Comparison of ENCODE assay signal across 29 mouse cellular contexts in genomic region chr2:27548664-27549369, GRCm38 (mm10). TPM values are rescaled to one million over a fixed set of nuclear protein-coding genes. Genes with fewer than 3 reads are reported as not detected.
DNase-seq lines count a peak whose midpoint lies in the region; ATAC-seq and TF ChIP-seq lines count a peak whose summit lies in the region.
"Had no signal": no experiment of that assay in that cellular context is flagged by ENCODE, and none has a peak within 500 bp of the region (broad histone marks: within the 10 kb centered on the region; RNA-seq: fewer than 3 reads in every experiment).

No protein-coding gene starts in this region.

- no peak overlapping the region for H3K9ac ChIP-seq in liver, adult 2 months (ENCODE audit: low read depth, low read length)
- no peak overlapping the region for H3K9ac ChIP-seq in liver, embryonic 12.5 days
- no peak overlapping the region for H3K9ac ChIP-seq in kidney, postnatal 0 days (ENCODE audit: low read depth, low read length)
- H3K9ac ChIP-seq: embryonic facial prominence, embryonic 15.5 days; forebrain, embryonic 13.5 days; heart, embryonic 15.5 days; hindbrain, embryonic 12.5 days; limb, embryonic 15.5 days; liver, postnatal 0 days; midbrain, embryonic 12.5 days; neural tube, embryonic 13.5 days had no signal

- no peak for TF ChIP-seq CTCF in liver, adult 2 months (IDR thresholded peaks at IDR 0.05; ENCODE audit: low read depth, low read length)
- TF ChIP-seq CTCF in kidney, postnatal 0 days (IDR thresholded peaks at IDR 0.05; ENCODE audit: low read depth), result no peak
- no peak for TF ChIP-seq CTCF in cerebellum, adult 2 months (IDR thresholded peaks at IDR 0.05; ENCODE audit: borderline replicate concordance, insufficient read depth, low read depth, low read length)

- 5% methylated on average over 1 of the region's 1 CpGs for WGBS in liver, adult 2 months
- WGBS in liver, embryonic 12.5 days (ENCODE audit: insufficient replicate concordance), result 74% methylated on average over 1 of the region's 1 CpGs
- WGBS in kidney, postnatal 0 days, result 76% methylated on average over 1 of the region's 1 CpGs
- WGBS in cerebellum, adult 2 months, result 96% methylated on average over 1 of the region's 1 CpGs

- H3K4me1 ChIP-seq in liver, adult 2 months (ENCODE audit: control insufficient read depth, insufficient read depth, low read length), result peaks cover 9% of the 10 kb centered on the region
- H3K4me1 ChIP-seq in liver, embryonic 12.5 days, result no peaks in the 10 kb centered on the region
- 0 out of 2 replicates have a peak, but pooled peaks cover 7% of the 10 kb centered on the region for H3K4me1 ChIP-seq in kidney, postnatal 0 days (replicated peaks; ENCODE audit: insufficient read depth, low read length)
- H3K4me1 ChIP-seq in cerebellum, adult 2 months (ENCODE audit: control insufficient read depth, insufficient read depth, low read length), result no peaks in the 10 kb centered on the region
- H3K4me1 ChIP-seq: forebrain, embryonic 13.5 days; midbrain, embryonic 12.5 days; neural tube, embryonic 13.5 days had no signal

- no peak overlapping the region for H3K4me2 ChIP-seq in liver, embryonic 12.5 days
- H3K4me2 ChIP-seq in kidney, postnatal 0 days (ENCODE audit: low read length), result no peak overlapping the region
- H3K4me2 ChIP-seq: embryonic facial prominence, embryonic 15.5 days; forebrain, embryonic 13.5 days; heart, embryonic 15.5 days; hindbrain, embryonic 12.5 days; limb, embryonic 15.5 days; midbrain, embryonic 12.5 days; neural tube, embryonic 13.5 days had no signal

- H3K27ac ChIP-seq in liver, adult 2 months (replicated peaks; ENCODE audit: insufficient read depth, low read depth, low read length), result peak overlapping the region; percentile 79
- H3K27ac ChIP-seq in liver, embryonic 12.5 days, result no peak overlapping the region
- H3K27ac ChIP-seq in kidney, postnatal 0 days, result no peak overlapping the region
- no peak overlapping the region for H3K27ac ChIP-seq in cerebellum, adult 2 months (ENCODE audit: insufficient read depth, low read length)
- H3K27ac ChIP-seq: embryonic facial prominence, embryonic 10.5 days; embryonic facial prominence, embryonic 15.5 days; forebrain, embryonic 13.5 days; heart, embryonic 10.5 days; heart, embryonic 15.5 days; hindbrain, embryonic 12.5 days; hindbrain, postnatal 0 days; limb, embryonic 10.5 days; limb, embryonic 15.5 days; midbrain, embryonic 12.5 days; neural tube, embryonic 13.5 days had no signal

- 0 out of 2 replicates have a peak, but pooled peaks cover 3% of the 10 kb centered on the region for H3K9me3 ChIP-seq in liver, embryonic 12.5 days (replicated peaks)
- H3K9me3 ChIP-seq in kidney, postnatal 0 days (replicated peaks; ENCODE audit: low read length), result no peaks in the 10 kb centered on the region
- H3K9me3 ChIP-seq: embryonic facial prominence, embryonic 15.5 days; heart, embryonic 10.5 days; hindbrain, embryonic 12.5 days; limb, embryonic 15.5 days; neural tube, embryonic 13.5 days had no signal

- H3K27me3 ChIP-seq in liver, adult 2 months (ENCODE audit: control insufficient read depth, insufficient read depth, low read length), result no peaks in the 10 kb centered on the region
- no peaks in the 10 kb centered on the region for H3K27me3 ChIP-seq in liver, embryonic 12.5 days (replicated peaks)
- H3K27me3 ChIP-seq in kidney, postnatal 0 days (ENCODE audit: insufficient read depth, low read length), result no peaks in the 10 kb centered on the region
- no peaks in the 10 kb centered on the region for H3K27me3 ChIP-seq in cerebellum, adult 2 months (ENCODE audit: control insufficient read depth, insufficient read depth, low read length)
- H3K27me3 ChIP-seq: embryonic facial prominence, embryonic 15.5 days; heart, embryonic 15.5 days; hindbrain, embryonic 12.5 days; limb, embryonic 15.5 days; midbrain, embryonic 12.5 days; neural tube, embryonic 13.5 days had no signal

- peak; percentile 64 for DNase-seq in kidney, adult 11 months
- DNase-seq in kidney, postnatal 14 days, result no peak
- peak; percentile 83 for DNase-seq in liver, adult 2 months (ENCODE audit: extremely low read depth, low read depth, low spot score)
- DNase-seq in kidney, postnatal 0 days (ENCODE audit: low spot score), result no peak
- peak; percentile 44 for DNase-seq in yolk sac, embryonic 10.5 days (ENCODE audit: low spot score)
- DNase-seq in cerebellum, adult 2 months, result no peak
- DNase-seq: adrenal gland, adult 8-10 months; cerebellum, adult 8-10 months; cerebellum, postnatal 25 days; gastrocnemius, postnatal 14 days; heart, adult 11 months; layer of hippocampus, adult 9-11 months; liver, postnatal 0 days; lung, postnatal 36 days; right cerebral cortex, postnatal 4 days; thymus, postnatal 14 days had no signal

- no peak overlapping the region for H3K4me3 ChIP-seq in liver, adult 2 months (ENCODE audit: insufficient read depth, low read depth, low read length)
- no peak overlapping the region for H3K4me3 ChIP-seq in liver, embryonic 12.5 days
- H3K4me3 ChIP-seq in kidney, postnatal 0 days (replicated peaks; ENCODE audit: low read depth, low read length), result no peak overlapping the region
- no peak overlapping the region for H3K4me3 ChIP-seq in cerebellum, adult 2 months (replicated peaks; ENCODE audit: insufficient read depth, low read depth, low read length)
- H3K4me3 ChIP-seq: embryonic facial prominence, embryonic 10.5 days; embryonic facial prominence, embryonic 15.5 days; forebrain, embryonic 13.5 days; heart, embryonic 10.5 days; heart, embryonic 15.5 days; hindbrain, embryonic 12.5 days; limb, embryonic 10.5 days; limb, embryonic 15.5 days; midbrain, embryonic 12.5 days; neural tube, embryonic 13.5 days had no signal

- TF ChIP-seq POLR2A in liver, adult 2 months (IDR thresholded peaks at IDR 0.05; ENCODE audit: extremely low read depth, insufficient read depth, low read length), result no peak
- TF ChIP-seq POLR2A in cerebellum, adult 2 months (IDR thresholded peaks at IDR 0.05; ENCODE audit: borderline replicate concordance, insufficient read depth, low read length), result no peak

- H3K79me2 ChIP-seq in liver, adult 2 months (ENCODE audit: control insufficient read depth, insufficient read depth, low read length), result no peaks in the 10 kb centered on the region

- no peak for ATAC-seq in liver, embryonic 12.5 days
- peak; percentile 74 for ATAC-seq in kidney, postnatal 0 days (replicated peaks; ENCODE audit: low FRiP score, low read depth)
- no peak for ATAC-seq in erythroblast, adult 5-6 weeks (replicated peaks; ENCODE audit: low FRiP score, poor library complexity, severe bottlenecking)
- ATAC-seq: forebrain, embryonic 13.5 days; hindbrain, postnatal 0 days; liver, postnatal 0 days had no signal

- H3K36me3 ChIP-seq in liver, adult 2 months (ENCODE audit: control insufficient read depth, insufficient read depth, low read length), result no peaks in the 10 kb centered on the region
- H3K36me3 ChIP-seq in liver, embryonic 12.5 days, result peaks cover 5% of the 10 kb centered on the region; the same call in 1 of the 2 replicates
- no peaks in the 10 kb centered on the region for H3K36me3 ChIP-seq in kidney, postnatal 0 days (ENCODE audit: insufficient read depth, low read length)
- H3K36me3 ChIP-seq: embryonic facial prominence, embryonic 15.5 days; heart, embryonic 10.5 days; heart, embryonic 15.5 days; hindbrain, embryonic 12.5 days; limb, embryonic 15.5 days; midbrain, embryonic 12.5 days; neural tube, embryonic 13.5 days had no signal

RNA-seq across cellular contexts. Expression of gene Wdr5, which starts 33.9 kb away (rescaled TPM):
- 16.7 and 20.4 TPM in 2 replicates for total RNA-seq in liver, adult 2 months (2014; rRNA removed)
- polyA plus RNA-seq in liver, adult 2 months (2012; rRNA removed), result 17.2 and 18.3 TPM in 2 replicates
- polyA plus RNA-seq in liver, embryonic 12.5 days (2016; fragmentation: Nextera tagmentation; extraction: Ambion mirVana), result 47.2 and 47.3 TPM in 2 replicates
- polyA plus RNA-seq in kidney, postnatal 0 days (2015; fragmentation: Nextera tagmentation; extraction: Ambion mirVana), result 43.0 and 46.6 TPM in 2 replicates
- 30.6 and 32.7 TPM in 2 replicates for polyA plus RNA-seq in cerebellum, adult 2 months (2012; rRNA removed)
- total RNA-seq in erythroblast, adult 5-6 weeks (2015; ENCODE audit: low replicate concordance), result 6.1 and 9.2 TPM in 2 replicates
- 15.3 and 17.4 TPM in 2 replicates for total RNA-seq in erythroblast, adult 5-6 weeks (2017; ENCODE audit: low replicate concordance)

RNA-seq across cellular contexts. Expression of gene Brd3, which starts 41.4 kb away (rescaled TPM):
- 5.8 and 7.9 TPM in 2 replicates for total RNA-seq in liver, adult 2 months (2014; rRNA removed)
- 14.8 and 17.2 TPM in 2 replicates for polyA plus RNA-seq in liver, adult 2 months (2012; rRNA removed)
- polyA plus RNA-seq in liver, embryonic 12.5 days (2016; fragmentation: Nextera tagmentation; extraction: Ambion mirVana), result 38.5 and 39.0 TPM in 2 replicates
- polyA plus RNA-seq in kidney, postnatal 0 days (2015; fragmentation: Nextera tagmentation; extraction: Ambion mirVana), result 85.4 and 91.4 TPM in 2 replicates
- 28.6 TPM in 2 replicates for polyA plus RNA-seq in cerebellum, adult 2 months (2012; rRNA removed)
- 20.9 and 22.9 TPM in 2 replicates for total RNA-seq in erythroblast, adult 5-6 weeks (2015; ENCODE audit: low replicate concordance)
- total RNA-seq in erythroblast, adult 5-6 weeks (2017; ENCODE audit: low replicate concordance), result 10.6 and 14.1 TPM in 2 replicates

Comparison
In these comparisons a context has a peak if more than half of its experiments do, and no peak if none do; other contexts are left out.
1. DNase-seq: peak in kidney, adult 11 months (single experiment), liver, adult 2 months (single experiment) and yolk sac, embryonic 10.5 days (single experiment); none in kidney, postnatal 14 days (single experiment), kidney, postnatal 0 days (single experiment) and cerebellum, adult 2 months (0 of 2).